Mouse (Mus musculus) brain, embryonic 14.5 days (tissue): ENCODE measurements around the gene Erc2. TPM values are rescaled to one million over a fixed set of nuclear protein-coding genes. Genes with fewer than 3 reads are reported as not detected.

ENCODE experiments used
- DNase-seq: peaks from one replicate; pipeline ENCODE4 v3.0.0-alpha.2; 2011; ENCODE audit warnings: low read depth
- CTCF ChIP-seq: fragments of 200-500 bp; IDR thresholded peaks from 2 replicates; pipeline ENCODE4 v1.5.1; 2012; ENCODE audit warnings: inconsistent platforms, mild to moderate bottlenecking, moderate library complexity, borderline replicate concordance; ENCODE audit not compliant: insufficient read depth, insufficient read length; ENCODE audit errors: extremely low read depth
- POLR2A ChIP-seq: fragments of 200-500 bp; IDR thresholded peaks from 2 replicates; pipeline ENCODE4 v1.6.1; 2012; ENCODE audit warnings: mild to moderate bottlenecking, inconsistent platforms, borderline replicate concordance; ENCODE audit not compliant: poor library complexity, insufficient read depth, insufficient read length, severe bottlenecking; ENCODE audit errors: extremely low read depth
- polyA plus RNA-seq: library from polyadenylated mRNA; depleted of rRNA; stranded (reverse); fragments of >200 nt; gene quantifications from 2 replicates; pipeline ENCODE4 v1.2.3, GENCODE M21; 2012

Gene Erc2
- polyA plus RNA-seq, 1 experiment: 59.4 TPM

DNA sequence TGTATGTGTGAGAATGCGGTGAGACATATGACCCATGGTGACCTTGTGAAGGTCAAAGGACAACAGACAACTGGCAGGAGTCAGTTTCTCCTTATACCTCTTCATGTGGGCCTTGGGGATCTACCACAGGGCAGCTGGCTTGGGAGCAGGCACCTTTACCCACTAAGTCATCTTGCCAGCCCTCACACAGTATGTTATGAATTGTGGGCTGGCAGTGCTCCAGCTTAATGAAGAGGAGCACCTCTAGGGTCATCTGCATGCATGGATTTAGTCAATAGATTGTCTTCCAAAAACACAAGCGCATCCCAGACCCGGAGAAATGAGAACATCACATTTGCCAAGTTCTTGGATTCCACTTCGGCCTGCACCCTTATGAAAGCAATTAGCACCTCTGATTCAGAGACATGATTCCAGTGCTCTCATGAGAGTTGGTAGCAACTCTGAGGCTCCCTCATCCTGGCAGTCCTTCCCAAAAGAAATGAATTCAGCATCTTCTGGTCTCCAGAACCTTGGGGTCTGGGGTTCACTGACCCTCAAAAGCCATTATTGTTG is 787.6 kb downstream of the Erc2 start:
- peak; percentile 9 for DNase-seq

DNA sequence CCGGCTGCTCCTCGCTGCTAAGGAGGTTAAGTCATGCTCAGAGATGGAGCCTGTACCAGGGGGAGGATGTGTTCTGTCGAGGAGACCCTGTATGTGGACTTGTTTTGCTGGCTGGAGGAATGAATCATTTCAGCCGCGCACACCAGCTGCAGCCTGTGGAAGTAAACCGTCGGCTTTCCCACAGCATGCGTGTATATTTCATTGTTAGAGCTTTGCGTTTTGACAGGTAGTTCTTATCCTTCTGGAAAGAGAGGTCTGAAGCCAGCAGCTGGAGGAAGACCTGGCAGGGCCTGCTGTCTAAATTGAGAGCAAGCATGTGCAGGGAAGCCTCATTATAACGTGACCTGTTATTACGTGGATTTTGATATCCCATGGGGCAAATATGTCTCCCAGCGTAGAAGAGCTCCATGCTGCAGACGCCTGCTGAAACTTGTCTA is 788.6 kb downstream of the Erc2 start:
- DNase-seq: peak; percentile 55
- TF ChIP-seq CTCF (no peak), POLR2A (no peak)

More for the DNA sequence above, 787.6 kb downstream of the Erc2 start:
- no peak for TF ChIP-seq POLR2A
- no peak for TF ChIP-seq CTCF

GRCm38 (mm10) chr14:28412252-28412995 is 790.2 kb downstream of the Erc2 start:
- DNase-seq: no peak
- no peak for TF ChIP-seq POLR2A
- TF ChIP-seq CTCF: no peak

GRCm38 (mm10) chr14:28413516-28413915 is 791.3 kb downstream of the Erc2 start:
- TF ChIP-seq CTCF: no peak
- no peak for TF ChIP-seq POLR2A
- no peak for DNase-seq

GRCm38 (mm10) chr14:28417019-28417418 is 794.8 kb downstream of the Erc2 start:
- peak; percentile 65 for DNase-seq
- TF ChIP-seq POLR2A: no peak
- no peak for TF ChIP-seq CTCF

DNA sequence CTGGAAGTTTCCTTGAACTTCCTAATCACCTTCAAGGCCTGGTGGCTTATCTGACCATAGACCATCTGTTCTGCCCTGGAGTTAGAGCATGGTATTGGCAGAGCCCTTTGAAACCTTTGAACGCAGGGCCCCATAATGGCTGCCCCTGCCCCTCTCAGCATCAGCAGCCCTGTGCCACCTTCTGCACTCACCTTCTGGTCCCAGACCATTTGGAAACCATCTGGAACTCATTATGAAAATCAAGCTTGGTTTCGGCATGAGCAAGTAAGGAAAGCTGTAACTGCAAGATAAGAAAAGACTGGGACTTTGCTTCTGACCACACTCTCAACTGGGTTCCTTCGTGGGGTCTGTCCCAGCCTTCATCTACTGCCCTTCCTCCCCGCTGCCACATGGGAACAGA is 796.3 kb downstream of the Erc2 start:
- DNase-seq: peak; percentile 41
- TF ChIP-seq CTCF (no peak), POLR2A (no peak)

- peak; percentile 65 for DNase-seq
- TF ChIP-seq CTCF: no peak
- TF ChIP-seq POLR2A: no peak
Measured at GRCm38 (mm10) chr14:28419188-28419587, 797.0 kb downstream of the Erc2 start.

DNA sequence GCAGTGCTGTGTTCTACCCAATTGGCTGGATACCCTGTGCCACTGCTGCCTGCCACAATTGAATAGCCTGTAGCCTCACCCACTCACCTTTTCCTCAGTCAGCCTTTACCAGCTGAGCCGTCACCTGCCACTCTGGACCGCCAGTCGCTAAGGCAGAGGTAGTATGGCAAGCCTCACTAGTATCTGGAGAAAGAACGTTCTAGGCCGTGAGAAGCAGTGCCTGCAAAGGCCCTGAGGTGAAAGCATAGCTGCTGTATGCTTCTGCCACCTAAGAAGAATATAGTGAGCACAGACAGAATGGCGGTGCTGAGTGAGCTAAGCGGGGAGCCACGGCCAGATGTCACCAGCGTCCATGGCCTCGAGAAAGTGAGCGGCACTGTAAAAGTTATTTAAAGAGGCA is 798.4 kb downstream of the Erc2 start:
- DNase-seq: no peak
- no peak for TF ChIP-seq POLR2A

GRCm38 (mm10) chr14:28426610-28427009 is 804.4 kb downstream of the Erc2 start:
- no peak for DNase-seq
- TF ChIP-seq CTCF: no peak
- no peak for TF ChIP-seq POLR2A

DNA sequence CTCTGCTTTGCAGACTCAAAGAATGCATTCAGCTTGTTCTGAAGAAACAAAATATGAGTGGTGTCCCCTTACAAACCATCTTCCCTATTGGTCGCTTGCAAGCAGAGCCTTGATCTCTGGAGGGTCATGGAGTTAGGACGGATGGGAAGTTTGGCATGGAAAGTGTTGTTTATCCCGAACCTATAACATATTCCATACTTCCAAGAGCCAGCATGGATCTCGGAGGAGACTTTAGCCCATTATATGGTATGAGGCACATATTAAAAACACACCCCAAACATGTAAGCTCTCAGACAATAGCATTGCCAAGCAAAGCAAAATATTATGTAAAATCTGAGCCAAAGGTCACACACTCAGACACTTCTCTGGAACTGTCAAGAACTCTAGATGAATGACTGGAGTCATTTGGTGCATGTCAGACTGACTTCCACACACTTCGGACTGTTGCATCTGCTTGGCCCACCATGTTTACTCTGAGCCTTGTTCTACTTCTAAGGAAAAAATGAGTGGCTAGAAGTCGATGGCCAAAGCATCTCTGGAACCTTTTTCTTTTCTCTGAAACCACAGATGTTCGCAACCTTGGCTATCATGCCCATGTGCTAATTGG is 809.6 kb downstream of the Erc2 start:
- no peak for DNase-seq
- TF ChIP-seq POLR2A (no peak), CTCF (no peak)

DNA sequence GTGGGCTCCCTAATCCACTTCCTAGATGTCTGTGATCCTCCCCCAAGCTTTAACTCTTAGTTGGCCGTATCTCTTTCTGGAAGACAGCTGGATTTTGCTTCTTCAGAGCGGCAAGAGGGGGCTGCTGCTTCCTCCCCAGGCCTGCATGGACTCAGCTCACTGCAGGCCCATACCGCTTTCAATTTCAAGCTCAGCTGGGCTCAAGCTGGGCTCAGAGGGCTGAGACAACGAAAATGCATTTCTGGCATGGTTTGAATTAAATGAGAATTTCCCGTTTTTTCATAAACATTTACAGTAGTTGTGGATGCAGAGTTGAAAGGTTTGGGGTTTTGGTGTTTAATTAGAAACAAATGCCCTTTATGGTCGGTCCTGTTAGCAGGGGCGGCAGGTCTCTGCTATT is 812.8 kb downstream of the Erc2 start:
- no peak for DNase-seq
- no peak for TF ChIP-seq CTCF
- TF ChIP-seq POLR2A: no peak

- no peak for DNase-seq
- TF ChIP-seq CTCF (no peak), POLR2A (no peak)
Measured at GRCm38 (mm10) chr14:28439171-28439570, 816.9 kb downstream of the Erc2 start.

DNA sequence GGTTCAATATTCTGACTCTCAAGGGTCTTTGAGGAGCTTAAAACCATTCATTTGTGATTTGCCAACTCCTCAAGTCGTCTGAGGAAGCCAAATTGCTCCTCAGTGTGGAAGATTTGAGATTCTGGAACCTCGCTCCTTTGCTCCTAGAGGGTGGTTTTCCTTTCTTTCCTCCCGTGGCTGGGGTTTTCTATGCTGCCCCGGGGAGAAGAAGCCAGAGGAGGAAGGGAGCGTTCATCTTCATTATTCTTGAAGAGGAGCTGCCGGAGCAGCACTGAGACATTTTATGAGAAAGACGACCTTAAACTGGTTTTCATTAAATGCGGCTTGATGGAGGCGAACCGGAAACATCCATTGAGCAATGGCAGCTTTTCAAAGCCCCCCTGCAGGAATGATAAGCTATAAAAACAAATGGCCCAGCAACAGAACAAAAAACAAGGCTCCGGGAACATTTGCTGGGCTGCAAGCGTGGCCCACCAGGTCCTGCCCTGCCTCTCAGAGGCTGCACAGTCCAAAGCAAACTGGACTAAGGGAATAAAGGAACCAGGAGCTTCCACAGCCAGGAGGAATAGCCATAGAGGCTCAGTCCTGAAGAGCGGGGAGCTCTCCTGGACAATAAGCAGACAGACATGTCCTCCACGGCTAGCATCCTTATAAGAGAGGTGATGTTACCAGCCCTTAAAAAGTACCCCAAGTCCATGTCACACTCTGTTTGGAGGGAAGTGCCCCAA is 819.2 kb downstream of the Erc2 start:
- DNase-seq: peak; percentile 27

More for the DNA sequence above, 819.2 kb downstream of the Erc2 start:
- TF ChIP-seq POLR2A (no peak), CTCF (no peak)
